Comparison of ENCODE assay signal across 7 mouse cellular contexts in the genomic region with DNA sequence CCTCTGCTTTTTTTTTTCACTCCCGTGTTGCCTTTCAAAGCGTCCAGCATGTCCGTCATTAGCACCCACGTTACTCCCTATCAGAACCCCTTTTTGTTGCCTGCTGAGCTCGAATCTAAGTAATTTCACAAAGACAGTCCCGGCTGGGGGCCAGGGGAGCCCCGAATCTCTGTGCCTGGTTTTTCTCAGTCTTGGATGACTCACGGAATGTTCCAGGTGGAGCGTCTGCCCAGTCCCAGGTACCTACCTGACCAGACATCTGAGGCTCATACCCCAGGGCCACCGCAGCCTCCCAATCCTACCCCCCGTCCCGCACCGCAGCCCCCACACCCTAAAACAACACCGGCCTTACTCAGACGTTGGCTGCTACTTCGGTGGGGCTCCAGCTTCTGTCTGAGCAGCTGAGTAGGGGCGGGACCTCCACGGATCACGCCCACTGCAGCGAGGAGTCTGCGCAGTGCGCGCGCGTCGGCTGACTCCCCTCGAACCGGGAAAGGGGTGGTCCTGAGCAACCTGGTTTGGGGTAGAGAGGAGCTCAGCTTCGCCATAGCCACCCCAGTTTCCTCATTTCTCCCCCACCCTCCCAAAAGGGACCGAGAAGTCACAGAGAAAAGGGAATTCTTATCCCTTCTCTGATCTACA. TPM values are rescaled to one million over a fixed set of nuclear protein-coding genes. Genes with fewer than 3 reads are reported as not detected.
DNase-seq lines count a peak whose midpoint lies in the region; ATAC-seq lines count a peak whose summit lies in the region.

No protein-coding gene starts in this region.

- peak overlapping the region; percentile 86 for H3K4me2 ChIP-seq in intestine, embryonic 16.5 days (ENCODE audit: low read depth, low read length)

- 0 out of 2 replicates have a peak overlapping the region, but pooled peaks have one; percentile 6 for H3K27ac ChIP-seq in intestine, embryonic 16.5 days (ENCODE audit: low read length)
- H3K27ac ChIP-seq in midbrain, embryonic 10.5 days (replicated peaks), result peak overlapping the region; percentile 78

- no peaks in the 10 kb centered on the region for H3K27me3 ChIP-seq in intestine, embryonic 16.5 days (replicated peaks; ENCODE audit: control insufficient read depth, insufficient read depth, low read length)
- H3K27me3 ChIP-seq in midbrain, embryonic 10.5 days (ENCODE audit: low read depth, poor library complexity, severe bottlenecking), result no peaks in the 10 kb centered on the region

- H3K9me3 ChIP-seq in intestine, embryonic 16.5 days (ENCODE audit: control insufficient read depth, low read length), result no peaks in the 10 kb centered on the region
- no peaks in the 10 kb centered on the region for H3K9me3 ChIP-seq in midbrain, embryonic 10.5 days (replicated peaks)

- peak; percentile 91 for ATAC-seq in intestine, embryonic 16.5 days

- peak; percentile 89 for DNase-seq in adrenal gland, postnatal 10 days
- peak; percentile 77 for DNase-seq in embryo, embryonic 9.5 days (ENCODE audit: extremely low spot score)
- DNase-seq in gastrocnemius, postnatal 4 days (ENCODE audit: low spot score in 2 of 2), result peak; percentile 59 to 77
- DNase-seq in left cerebral cortex, postnatal 36 days (ENCODE audit: low spot score in 2 of 2), result peak; percentile 90 to 93
- DNase-seq in midbrain, embryonic 10.5 days (ENCODE audit: low spot score), result peak; percentile 82
- DNase-seq in skeletal muscle tissue, adult 2 months (ENCODE audit: low read depth, low spot score), result peak; percentile 52

- 1% methylated on average over 30 of the region's 30 CpGs for WGBS in intestine, embryonic 16.5 days
- WGBS in midbrain, embryonic 10.5 days, result 3% methylated on average over 30 of the region's 30 CpGs

- intact Hi-C loops in left cerebral cortex, postnatal 36 days (cut with DNase I), result loop anchor here (5.0 kb wide), 1 partner anchor 95 kb away; the partner anchor contains the start of genes Blvrb and Sptbn4

- H3K4me1 ChIP-seq in intestine, embryonic 16.5 days (ENCODE audit: control insufficient read depth, insufficient read depth, low read length), result peaks cover 10% of the 10 kb centered on the region; the same call in 1 of the 2 replicates
- peaks cover 19% of the 10 kb centered on the region for H3K4me1 ChIP-seq in midbrain, embryonic 10.5 days

- peak overlapping the region; percentile 57 for H3K4me3 ChIP-seq in intestine, embryonic 16.5 days (ENCODE audit: low read length)
- H3K4me3 ChIP-seq in midbrain, embryonic 10.5 days, result peak overlapping the region; percentile 59

- peak overlapping the region; percentile 70 for H3K9ac ChIP-seq in intestine, embryonic 16.5 days (ENCODE audit: low read depth, low read length)

- no peaks in the 10 kb centered on the region; the same call in 1 of the 2 replicates for H3K36me3 ChIP-seq in intestine, embryonic 16.5 days (ENCODE audit: control insufficient read depth, insufficient read depth, low read length)
- peaks cover 22% of the 10 kb centered on the region for H3K36me3 ChIP-seq in midbrain, embryonic 10.5 days

RNA-seq across cellular contexts. Expression of gene Pld3, which starts 10.5 kb away (rescaled TPM):
- total RNA-seq in adrenal gland, postnatal 10 days (2021), result 10 to 100 TPM; 84.0 to 86.6 TPM
- total RNA-seq in gastrocnemius, postnatal 4 days (2021), result 10 to 100 TPM; 45.0 to 47.7 TPM
- 65.6 and 73.0 TPM in 2 replicates for polyA plus RNA-seq in intestine, embryonic 16.5 days (2015; fragmentation: Nextera tagmentation; extraction: Ambion mirVana)
- 100 to 1,000 TPM; 818 to 936 TPM for total RNA-seq in left cerebral cortex, postnatal 36 days (2021)
- polyA plus RNA-seq in midbrain, embryonic 10.5 days (2016; fragmentation: Nextera tagmentation; extraction: Ambion mirVana), result 52.0 and 61.2 TPM in 2 replicates

RNA-seq across cellular contexts. Expression of gene 2310022A10Rik, which starts 10.5 kb away (rescaled TPM):
- total RNA-seq in adrenal gland, postnatal 10 days (2021), result 10 to 100 TPM; 14.7 to 25.1 TPM
- 100 to 1,000 TPM; 100 to 115 TPM for total RNA-seq in gastrocnemius, postnatal 4 days (2021)
- 21.5 and 21.8 TPM in 2 replicates for polyA plus RNA-seq in intestine, embryonic 16.5 days (2015; fragmentation: Nextera tagmentation; extraction: Ambion mirVana)
- total RNA-seq in left cerebral cortex, postnatal 36 days (2021), result 10 to 100 TPM; 29.4 to 31.1 TPM
- polyA plus RNA-seq in midbrain, embryonic 10.5 days (2016; fragmentation: Nextera tagmentation; extraction: Ambion mirVana), result 37.3 and 39.3 TPM in 2 replicates

RNA-seq across cellular contexts. Expression of gene Hipk4, which starts 19.4 kb away (rescaled TPM):
- under 1 TPM; 0.24 to 0.67 TPM for total RNA-seq in adrenal gland, postnatal 10 days (2021)
- 1 to 10 TPM in 1 of 2 experiments, under 1 TPM in 1; 0.73 to 1.1 TPM for total RNA-seq in gastrocnemius, postnatal 4 days (2021)
- 0.26 and 0.49 TPM in 2 replicates for polyA plus RNA-seq in intestine, embryonic 16.5 days (2015; fragmentation: Nextera tagmentation; extraction: Ambion mirVana)
- under 1 TPM in 1 of 2 experiments, not detected in 1; 0.22 TPM for total RNA-seq in left cerebral cortex, postnatal 36 days (2021)
- polyA plus RNA-seq in midbrain, embryonic 10.5 days (2016; fragmentation: Nextera tagmentation; extraction: Ambion mirVana), result 0.33 and 0.52 TPM in 2 replicates

RNA-seq across cellular contexts. Expression of gene Prx, which starts 43.4 kb away (rescaled TPM):
- 1 to 10 TPM; 3.3 to 5.1 TPM for total RNA-seq in adrenal gland, postnatal 10 days (2021)
- 10 to 100 TPM; 36.6 to 38.2 TPM for total RNA-seq in gastrocnemius, postnatal 4 days (2021)
- 2.2 and 2.6 TPM in 2 replicates for polyA plus RNA-seq in intestine, embryonic 16.5 days (2015; fragmentation: Nextera tagmentation; extraction: Ambion mirVana)
- under 1 TPM; 0.25 to 0.48 TPM for total RNA-seq in left cerebral cortex, postnatal 36 days (2021)
- polyA plus RNA-seq in midbrain, embryonic 10.5 days (2016; fragmentation: Nextera tagmentation; extraction: Ambion mirVana), result 2.3 and 2.5 TPM in 2 replicates

RNA-seq across cellular contexts. Expression of gene Akt2, which starts 48.8 kb away (rescaled TPM):
- total RNA-seq in adrenal gland, postnatal 10 days (2021), result 100 to 1,000 TPM; 237 to 317 TPM
- total RNA-seq in gastrocnemius, postnatal 4 days (2021), result 100 to 1,000 TPM; 183 to 188 TPM
- polyA plus RNA-seq in intestine, embryonic 16.5 days (2015; fragmentation: Nextera tagmentation; extraction: Ambion mirVana), result 58.5 and 60.3 TPM in 2 replicates
- total RNA-seq in left cerebral cortex, postnatal 36 days (2021), result 100 to 1,000 TPM; 113 to 124 TPM
- polyA plus RNA-seq in midbrain, embryonic 10.5 days (2016; fragmentation: Nextera tagmentation; extraction: Ambion mirVana), result 85.9 and 89.4 TPM in 2 replicates

Comparison
In these comparisons a context has a peak if more than half of its experiments do, and no peak if none do; other contexts are left out.
1. Peak in every context shown above with its lines: DNase-seq, ATAC-seq, H3K4me3 ChIP-seq and H3K27ac ChIP-seq.
2. RNA of gene Pld3, which starts 10.5 kb away (total RNA-seq): 818 to 936 TPM in left cerebral cortex, postnatal 36 days; 84.0 to 86.6 TPM in adrenal gland, postnatal 10 days and 45.0 to 47.7 TPM in gastrocnemius, postnatal 4 days; every median in the first group is over 4 times any median in the second.